Mouse (Mus musculus) liver, postnatal 0 days (tissue): ENCODE data around the gene Rag2.

Experiments
- CTCF ChIP-seq: sonication (generic); IDR thresholded peaks from 2 replicates; pipeline ENCODE4 v1.5.1; 2016; ENCODE audit warnings: antibody characterized with exemption, low read depth
- EP300 ChIP-seq: IDR thresholded peaks from 2 replicates; pipeline ENCODE4 v1.6.1; 2016; ENCODE audit warnings: antibody characterized with exemption, low read depth, mild to moderate bottlenecking

DNA sequence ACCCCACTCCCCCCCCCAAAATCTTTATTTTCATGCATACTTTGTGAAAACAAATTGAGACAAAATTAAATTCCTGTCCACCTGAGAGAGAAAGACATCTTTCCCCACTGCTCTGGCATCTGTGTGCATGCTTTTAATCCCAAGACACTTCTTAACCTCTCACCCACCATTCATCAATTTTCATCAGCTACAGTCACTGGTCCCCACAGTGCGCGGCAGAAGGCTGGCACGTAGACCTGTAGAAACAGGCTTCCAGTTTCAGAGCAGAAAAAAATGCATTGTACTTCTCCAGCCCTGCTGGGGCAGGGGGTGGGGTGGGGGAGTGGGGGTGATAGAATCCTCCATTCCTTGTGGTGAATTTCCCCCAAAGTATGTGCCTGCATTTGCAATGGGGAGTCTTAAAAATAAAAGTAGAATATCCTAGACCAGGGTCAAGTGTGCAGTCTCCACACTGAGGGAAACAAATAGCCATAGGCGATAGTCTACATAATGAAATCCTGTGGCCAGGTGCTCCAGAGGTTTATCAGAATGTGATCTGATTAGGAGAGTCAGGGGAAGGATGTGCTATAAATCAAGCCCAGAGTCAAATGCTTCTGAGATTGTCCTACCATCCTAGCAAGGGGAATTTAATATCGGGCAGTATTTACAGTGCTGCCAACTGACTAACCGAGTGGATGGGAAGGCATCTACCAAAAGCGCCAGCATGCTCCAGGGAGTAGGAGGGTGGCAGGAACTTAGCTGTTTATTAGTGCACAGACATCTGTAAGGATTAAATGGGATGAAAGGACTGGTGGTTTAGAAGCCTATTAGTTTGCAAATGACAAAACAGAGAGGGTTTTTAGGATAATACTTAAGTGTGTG, 14.7 kb downstream of the Rag2 start:
- no peak for TF ChIP-seq CTCF
- no peak for TF ChIP-seq EP300
